Mouse (Mus musculus) C2C12 (cell line): ENCODE results near the gene Fsip1.

Experiments used
- CEBPB ChIP-seq: IDR thresholded peaks from one replicate; pipeline ENCODE4 v1.6.1; 2011; ENCODE audit warnings: low read depth, mild to moderate bottlenecking, control low read depth, moderate library complexity
- CTCF ChIP-seq: IDR thresholded peaks from one replicate; pipeline ENCODE4 v1.5.1; 2011; ENCODE audit not compliant: control insufficient read depth, insufficient read depth, insufficient read length
- MAX ChIP-seq: IDR thresholded peaks from one replicate; pipeline ENCODE4 v1.6.1; 2011; ENCODE audit warnings: mild to moderate bottlenecking, control low read depth
- MYOG ChIP-seq: IDR thresholded peaks from one replicate; pipeline ENCODE4 v1.6.1; 2011; ENCODE audit not compliant: control insufficient read depth, insufficient read length; ENCODE audit errors: extremely low read depth
- USF1 ChIP-seq: IDR thresholded peaks from one replicate; pipeline ENCODE4 v1.6.1; 2011; ENCODE audit warnings: low read depth, mild to moderate bottlenecking, control low read depth, moderate library complexity

- TF ChIP-seq USF1 (no peak), CTCF (no peak), CEBPB (no peak), MAX (no peak), MYOG (no peak)
These were observed 5.9 kb upstream of the Fsip1 start for GRCm38 (mm10) chr2:118262673-118263072.
